Mouse (Mus musculus) liver (tissue): ENCODE data around the gene Bnip3.

Experiments
- DNase-seq: peaks from one replicate; pipeline ENCODE4 v3.0.0-alpha.2; 2020; ENCODE audit warnings: mixed read lengths

The Bnip3 gene

DNA sequence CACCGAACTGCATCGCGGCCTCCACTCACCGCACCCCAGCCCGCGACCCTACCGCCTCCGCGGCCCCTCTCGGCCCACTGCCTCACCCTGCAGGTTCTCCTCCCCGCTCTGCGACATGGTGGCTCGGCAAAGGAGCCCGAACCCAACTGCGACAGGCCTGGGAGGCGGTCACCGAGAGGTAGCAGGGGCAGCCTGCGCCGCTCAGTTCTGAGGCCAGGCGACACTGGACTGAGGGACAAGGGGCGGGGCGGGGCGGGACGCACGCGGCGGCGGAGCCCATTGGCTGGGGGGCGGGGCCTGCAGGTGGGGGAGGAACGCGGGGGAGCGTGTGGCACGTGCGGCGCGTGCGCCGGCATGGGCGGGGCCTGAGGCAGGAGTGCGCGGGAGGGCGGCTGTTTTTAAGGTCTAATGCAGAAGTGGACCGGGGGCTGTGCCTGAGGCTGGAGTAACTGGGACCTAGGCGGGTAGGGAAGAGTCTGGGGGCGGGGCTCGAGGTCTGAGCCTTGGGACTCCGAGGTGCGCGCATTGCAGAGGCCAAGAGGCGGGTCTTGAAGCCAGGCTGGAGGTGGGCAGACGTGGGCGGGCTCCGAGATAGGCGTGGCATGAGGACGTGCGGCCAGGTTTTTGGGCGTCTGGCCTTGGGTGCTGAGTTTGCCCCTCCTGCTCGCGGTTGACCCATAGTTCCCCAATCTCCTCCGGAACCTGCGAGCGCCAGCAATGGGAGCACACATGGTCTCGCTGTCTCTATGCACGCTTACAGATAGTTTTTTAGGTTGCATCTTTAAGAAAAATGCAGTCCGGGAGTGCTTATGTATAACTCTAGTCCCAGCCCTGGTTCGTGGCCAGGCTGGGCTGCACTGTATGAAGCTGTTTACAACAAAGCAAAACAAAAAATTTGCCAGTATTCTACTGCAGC, at the start of gene Bnip3:
Gene Bnip3, minus strand, starts transcription at position 243 of the 916 bp plus-strand sequence.
- DNase-seq = peak; percentile 96

DNA sequence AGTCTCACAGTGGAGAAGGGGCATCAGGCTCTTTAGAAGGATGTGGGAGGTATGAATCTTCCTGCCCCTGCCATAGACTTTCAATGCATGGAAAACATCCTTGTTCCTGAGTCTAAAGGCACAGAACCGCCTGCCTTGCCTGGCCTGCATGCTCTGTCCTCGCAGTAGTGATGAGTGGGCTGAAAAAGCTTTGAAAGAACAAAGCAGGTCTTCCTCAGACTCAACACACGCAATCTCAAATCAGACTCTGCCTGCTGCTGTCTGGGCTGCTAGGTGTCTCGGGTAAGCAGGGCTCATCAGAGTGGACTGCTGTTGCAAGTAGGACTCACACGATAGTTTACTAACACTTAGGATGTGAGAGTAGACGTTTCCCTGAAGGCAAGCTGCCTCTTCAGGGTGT, 47.8 kb upstream of the Bnip3 start:
- DNase-seq = no peak

DNA sequence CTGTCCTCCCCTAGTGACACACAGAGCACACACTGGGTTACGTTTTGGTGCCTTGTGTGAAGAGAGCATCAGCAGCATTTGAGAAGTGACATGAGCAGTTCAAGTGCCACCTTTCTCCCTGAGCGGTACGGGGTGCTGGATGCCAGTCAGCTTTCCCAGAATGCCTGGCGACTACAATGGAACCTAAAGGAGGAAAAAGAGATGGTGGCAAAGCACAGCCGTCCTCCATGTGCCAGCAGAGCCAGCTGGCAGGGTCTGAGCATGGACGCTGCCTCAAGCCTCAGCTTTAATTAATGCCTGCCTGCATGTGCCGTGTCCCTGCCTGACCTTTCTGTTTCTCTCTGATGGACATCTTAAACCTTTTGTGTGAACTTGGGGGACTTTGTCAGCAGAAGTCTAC, 46.5 kb upstream of the Bnip3 start:
- DNase-seq = no peak

DNA sequence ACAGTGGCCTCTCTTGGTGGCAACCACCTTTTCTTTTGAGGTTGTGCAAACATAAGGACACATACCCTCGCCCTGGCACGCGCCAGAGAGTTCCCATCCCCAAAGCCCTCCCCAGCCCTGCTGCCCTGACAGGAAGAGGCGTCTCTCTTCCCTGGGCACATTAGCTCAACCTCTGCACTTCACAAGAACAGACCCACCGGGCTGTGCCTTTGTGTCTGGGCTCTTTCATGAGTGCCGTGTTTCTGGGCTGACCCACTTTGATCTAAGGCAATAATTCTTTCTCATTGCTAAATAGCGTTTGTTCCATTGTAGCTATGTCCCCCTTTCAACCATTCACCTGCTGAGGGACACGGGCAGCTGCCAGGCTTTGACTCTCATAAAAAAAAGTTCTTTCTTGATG, 39.0 kb upstream of the Bnip3 start:
- DNase-seq = no peak

DNA sequence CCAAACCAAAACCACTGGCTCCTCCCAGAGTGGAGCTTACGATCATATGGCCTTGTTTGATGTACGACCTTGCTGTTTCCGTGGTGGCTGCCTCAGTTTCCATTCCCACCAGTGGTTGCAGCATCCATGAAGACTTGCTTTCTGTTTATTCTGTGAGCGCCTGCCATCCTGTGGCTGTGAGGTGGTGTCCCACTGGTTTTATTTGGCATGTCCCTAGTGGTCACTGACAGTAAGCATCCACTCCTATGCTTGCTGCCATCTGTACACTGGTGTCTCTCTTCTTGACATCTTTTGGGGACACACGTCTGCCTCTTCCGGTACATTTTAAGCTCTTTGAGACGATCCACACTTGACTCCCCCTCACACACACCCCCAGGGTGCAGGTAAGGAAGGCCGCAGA, 38.4 kb upstream of the Bnip3 start:
- no peak for DNase-seq

DNA sequence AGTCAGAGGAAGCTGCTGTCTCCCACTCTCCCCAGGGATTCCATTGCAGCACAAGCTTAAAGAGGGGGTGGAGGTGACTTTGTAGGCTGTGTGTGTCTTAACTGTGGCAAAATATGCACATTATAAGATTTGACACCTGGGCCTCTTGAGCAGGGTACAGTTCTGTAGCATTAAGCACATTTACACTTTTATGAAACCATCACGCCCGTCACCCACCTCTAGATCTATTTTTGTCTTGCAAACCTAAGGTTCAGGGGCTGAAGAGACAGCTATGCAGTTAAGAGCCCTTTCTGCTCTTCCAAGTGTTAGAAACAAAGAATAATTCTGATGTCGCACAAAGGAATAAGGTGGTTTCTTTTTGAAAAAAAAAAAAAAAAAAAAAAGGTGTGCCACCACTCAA, 36.3 kb upstream of the Bnip3 start:
- DNase-seq = no peak

DNA sequence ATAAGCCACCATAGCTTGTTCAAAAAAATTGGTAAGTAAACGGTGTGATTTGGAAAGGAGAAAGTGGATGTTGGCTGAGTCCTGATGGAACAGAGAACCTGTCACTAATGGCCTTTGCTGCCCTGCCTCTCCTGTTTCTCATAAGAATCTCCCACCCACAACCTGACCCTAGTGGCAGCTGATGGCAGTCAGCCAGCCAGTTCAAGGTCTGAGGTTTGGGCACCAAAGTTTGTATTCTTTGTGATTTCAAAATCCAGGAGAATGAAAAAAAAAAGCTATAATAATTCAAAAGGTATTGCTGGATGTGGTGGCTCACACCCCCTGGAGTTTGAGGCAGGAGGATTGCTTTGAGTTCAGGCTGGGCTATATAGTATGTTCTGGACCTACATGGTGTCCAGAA, 33.0 kb upstream of the Bnip3 start:
- no peak for DNase-seq

DNA sequence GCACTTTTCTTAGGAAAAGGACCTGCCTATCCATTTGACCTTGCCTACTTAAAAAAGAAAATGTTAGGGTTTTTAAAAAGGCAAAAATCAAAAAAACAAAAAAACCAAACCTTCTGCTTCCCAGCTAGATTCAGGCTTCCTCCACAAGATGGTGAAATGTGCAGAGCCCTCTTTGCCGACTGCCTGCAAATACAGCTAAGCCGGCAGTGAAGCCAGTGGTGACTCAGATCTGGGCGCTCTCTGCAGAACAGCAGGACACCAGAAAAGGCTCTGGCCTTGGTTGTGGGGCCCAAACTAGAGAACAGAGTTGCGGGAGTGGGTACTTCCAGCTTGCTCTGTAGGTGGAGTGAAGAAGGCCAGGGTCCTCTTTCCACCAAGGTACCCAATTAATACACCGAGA, 32.3 kb upstream of the Bnip3 start:
- no peak for DNase-seq

DNA sequence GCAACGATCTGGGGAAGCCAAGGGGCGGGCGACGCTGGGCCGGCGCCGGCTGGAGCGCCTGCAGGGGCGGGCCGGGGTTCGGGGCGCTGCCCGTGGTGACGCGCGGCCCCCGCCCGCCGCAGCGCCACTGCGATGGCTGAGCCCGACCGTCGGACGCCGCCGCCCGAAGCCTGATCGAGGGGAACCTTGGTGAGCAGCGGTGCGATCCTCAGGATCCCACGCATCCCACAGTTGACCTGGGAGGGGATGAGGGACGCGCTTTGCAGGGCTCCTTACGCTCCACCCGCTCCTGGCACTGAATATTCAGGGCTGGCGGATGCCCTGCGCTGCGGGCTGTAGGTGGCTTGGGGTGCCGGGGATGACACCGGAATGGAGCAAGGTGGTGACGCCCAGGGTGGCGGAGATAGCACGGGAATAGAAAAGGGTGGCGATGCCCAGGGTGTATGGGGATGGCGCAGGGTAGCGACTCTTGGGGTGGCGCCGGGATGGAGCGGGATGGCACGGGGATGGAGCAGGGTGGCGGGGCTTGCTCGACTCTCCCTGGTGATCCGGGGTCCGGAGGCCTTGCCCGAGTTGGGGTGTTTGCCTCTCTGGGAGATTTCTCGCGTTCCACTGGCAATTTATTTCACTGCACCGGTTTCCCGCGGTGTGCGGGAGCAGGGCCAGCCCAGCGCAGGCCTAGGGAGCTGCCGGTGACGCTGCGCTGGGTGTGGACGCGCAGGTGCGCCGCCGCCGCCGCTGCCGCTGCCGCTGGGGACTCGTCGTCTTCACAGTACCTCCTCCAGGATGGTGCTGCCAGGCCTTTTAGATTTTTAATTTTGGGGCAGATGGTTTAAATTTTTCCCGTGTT, 31.5 kb upstream of the Bnip3 start, which contains the start of gene Jakmip3:
Gene Jakmip3, plus strand, starts transcription at position 119 of the 850 bp plus-strand sequence.
- DNase-seq = no peak

DNA sequence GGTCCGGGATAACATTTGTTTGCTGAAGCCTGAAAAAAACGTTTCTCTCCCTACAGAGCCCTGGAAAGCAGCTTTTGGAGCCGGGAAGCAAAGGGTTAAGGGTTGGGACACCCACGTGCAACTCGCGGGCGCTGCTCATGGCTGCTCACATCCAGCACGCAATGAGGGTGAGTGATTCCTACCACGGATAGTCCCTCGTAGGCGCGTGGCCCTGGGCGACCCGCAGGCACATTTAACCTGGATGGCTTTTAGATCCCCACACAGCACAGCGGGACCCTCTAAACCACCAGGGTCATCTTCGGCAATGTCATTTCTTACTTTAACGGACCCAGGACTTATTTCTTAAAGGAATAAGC, 30.9 kb upstream of the Bnip3 start:
- DNase-seq = no peak

DNA sequence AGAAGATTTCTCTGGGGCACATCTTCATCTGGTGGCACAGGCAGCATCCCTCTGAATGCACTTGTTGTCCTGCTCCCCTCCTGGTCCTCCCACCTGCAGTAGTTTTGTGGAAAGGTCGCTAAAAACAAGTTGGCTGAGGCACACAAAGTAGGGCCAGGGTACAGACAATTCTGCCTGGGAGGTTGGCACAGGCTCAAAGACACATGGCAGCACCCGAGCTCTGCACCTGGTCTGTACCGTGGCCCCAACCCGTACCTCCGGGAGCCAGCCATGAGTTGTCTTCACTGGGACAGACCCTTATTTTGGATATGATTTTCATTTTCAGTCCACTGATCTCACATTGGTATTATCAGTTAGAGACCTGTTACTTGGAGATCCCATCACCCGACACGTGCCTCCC, 29.7 kb upstream of the Bnip3 start:
- DNase-seq = no peak

DNA sequence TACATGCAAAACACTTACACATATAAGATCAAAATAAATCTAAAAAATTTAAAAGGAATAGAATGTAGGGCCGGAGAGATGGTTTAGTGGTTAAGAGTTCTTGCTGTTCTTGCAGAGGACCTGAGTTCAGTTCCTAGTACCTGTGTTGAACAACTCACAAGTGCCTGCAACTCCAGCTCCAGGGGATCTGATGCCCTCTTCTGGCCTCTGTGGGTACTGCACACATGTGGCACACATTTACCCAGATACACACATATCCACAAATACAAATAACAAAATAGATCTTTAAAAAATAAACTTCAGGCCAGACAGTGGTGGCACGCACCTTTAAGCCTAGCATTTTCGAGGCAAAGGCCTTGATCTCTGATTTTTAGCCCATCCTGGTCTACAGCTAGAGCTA, 25.2 kb upstream of the Bnip3 start:
- no peak for DNase-seq

DNA sequence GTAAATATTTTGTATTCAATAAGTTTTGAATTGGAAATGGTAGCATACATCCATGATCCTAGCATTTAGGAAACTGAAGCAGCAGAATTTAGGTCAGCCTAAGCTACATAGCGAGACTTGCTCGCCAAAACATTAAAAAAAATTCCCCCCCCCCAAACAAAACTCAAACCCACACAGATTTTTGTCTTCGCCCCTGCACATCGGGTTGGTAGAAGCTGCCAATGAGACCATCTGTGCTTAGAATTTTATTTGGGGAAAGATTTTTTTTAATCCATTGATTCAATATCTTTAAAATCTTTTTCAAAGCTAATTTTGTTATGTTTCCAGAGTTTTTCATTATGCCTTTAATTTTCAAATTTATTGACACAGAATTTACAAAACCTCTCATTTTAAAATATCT, 19.1 kb upstream of the Bnip3 start:
- no peak for DNase-seq

DNA sequence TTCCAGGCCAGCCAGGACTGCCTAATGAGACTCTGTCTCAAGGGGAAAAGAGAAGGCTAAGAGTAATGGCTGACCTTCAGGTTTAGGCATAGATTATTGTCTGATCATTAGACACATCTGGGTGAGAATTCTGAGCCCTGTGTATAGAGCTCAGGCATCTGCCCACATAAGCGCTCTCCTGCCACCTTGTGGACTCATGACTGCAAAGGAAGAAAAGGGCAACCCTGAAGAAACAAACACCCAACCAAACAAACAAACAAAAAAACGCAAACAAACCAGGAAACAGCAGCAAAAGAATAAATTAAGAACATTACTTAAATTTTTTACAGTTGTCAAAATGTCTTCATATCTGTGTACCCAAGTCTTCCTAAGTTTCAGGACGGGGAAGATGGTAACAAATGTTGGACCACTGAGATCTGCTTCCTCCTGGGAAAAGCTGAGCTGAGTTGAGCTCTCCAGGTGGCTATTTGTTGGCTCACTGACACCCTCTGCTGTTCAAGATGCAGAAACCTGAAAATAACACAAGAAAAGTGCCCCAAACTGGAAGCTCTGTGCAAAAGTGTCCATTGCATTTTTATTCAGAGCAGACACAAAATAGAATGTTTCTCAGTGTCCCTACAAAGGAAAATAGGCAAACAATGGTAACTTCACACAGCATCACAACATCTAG, 14.6 kb upstream of the Bnip3 start:
- peak; percentile 35 for DNase-seq

DNA sequence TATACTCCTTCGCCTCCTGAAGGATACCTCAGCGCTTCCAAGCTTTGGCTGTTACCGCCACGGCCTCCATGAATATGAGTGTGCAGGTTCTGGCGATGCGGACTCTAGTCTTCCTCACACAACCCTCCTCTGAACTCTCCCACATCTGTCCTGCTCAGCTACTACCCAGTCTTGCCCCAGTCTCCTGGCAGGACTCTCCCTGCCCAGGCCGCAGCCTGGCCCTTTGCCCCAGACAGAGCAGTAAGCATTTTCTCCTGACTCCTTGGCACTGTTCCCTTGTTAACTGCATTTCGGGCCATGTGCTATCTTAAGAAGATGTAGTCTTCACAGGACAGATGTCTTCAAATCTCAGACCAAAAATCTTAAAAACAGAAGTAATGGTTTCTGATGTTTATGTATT, 12.3 kb upstream of the Bnip3 start:
- no peak for DNase-seq

DNA sequence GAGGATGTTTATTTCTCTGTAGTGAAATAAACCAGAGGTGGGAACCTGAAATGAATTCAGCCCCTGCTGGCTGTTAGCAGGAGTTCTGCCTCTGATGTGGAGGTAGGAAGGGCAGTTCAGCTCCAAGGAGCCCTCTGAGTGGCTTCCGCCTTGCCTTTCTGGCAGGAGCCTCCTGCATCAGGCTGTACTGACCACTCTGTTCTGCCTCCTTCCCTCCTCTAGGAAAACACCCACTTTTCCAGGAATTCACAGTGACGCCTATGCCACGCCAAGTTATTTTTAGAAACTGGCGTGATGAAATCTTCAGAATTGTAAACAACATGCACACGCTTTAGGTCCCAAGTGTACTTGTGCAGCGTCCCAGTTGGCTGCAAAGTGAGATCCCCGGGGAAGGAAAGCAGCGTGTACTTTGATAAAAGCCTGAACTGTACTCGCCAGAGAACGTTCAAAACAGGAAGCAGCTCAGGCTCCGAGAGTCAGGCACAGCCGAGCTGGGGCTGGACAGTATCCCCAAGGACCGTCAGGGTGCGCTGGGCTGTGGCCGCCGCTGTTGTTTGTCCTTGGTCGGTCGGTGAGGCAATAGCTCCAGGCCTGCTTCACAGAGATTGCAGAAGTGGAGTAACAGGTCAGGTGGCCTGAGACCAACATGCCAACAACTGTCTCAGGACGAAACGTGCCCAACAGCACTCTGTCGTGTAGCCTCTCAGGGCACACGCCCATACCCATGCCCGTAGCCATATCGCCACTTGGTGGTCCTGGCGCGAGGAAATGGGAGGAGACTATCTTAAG, 10.0 kb upstream of the Bnip3 start:
- DNase-seq = peak; percentile 62

DNA sequence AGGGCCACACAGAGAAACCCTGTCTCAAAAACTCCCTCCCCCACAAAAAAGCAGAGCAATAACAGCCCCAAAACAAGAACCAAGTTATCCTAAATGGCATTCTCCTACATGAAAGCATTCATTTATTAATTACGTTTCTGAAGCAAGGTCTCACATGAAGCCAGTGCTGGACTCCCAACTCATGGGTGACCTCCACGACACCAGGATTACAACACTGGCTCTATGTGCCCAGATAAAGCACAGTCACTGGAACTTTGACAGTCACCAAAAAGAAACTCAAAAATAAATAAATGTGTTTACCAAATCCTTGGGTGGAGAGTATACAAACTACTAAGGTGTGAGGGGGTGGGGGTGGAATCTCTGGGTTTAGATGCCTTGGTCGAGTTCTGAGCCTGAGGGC, 4.3 kb upstream of the Bnip3 start:
- no peak for DNase-seq

DNA sequence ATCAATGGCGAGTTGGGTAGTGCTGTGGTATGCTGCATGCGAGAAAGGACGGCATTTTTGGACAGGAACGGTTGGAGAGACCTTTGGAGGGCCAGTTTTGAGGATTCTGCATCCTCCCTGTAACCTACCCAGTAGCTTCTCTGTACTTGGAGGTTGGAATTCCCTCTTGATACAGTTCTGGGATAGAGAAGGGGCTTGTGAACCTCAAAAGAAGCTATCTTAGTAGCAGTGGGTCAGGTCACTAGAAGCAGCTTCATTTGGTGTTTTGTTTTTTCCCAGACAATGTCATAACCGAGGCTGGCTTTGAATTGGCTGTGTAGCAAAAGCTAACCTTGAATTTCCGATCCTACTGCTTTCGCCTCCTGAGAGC, 859 bp upstream of the Bnip3 start:
- no peak for DNase-seq

DNA sequence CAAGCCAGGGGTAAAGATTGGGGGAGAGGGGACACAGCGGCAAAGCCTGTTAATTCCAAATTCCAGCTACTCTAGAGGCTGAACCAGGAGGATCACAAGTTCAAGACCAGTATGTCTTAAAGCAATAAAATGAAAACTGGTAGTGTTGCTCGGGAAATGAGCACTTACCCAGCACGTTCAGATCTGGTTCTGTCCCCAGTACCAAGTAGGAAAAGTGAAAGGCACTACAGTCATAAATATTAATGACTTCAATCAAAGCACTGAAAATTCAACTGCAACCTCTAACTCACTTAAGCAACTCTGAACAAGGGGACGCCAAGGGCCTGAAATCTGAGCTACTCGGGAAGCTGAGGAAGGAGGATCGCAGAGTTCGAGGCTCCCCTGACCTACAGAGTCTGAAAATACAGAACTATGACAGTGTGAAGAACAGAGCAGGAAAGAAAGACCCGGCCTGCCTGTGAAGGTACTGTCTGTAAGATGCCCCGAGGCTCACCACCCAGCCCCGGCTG, 497 bp downstream of the Bnip3 start:
- DNase-seq = no peak

DNA sequence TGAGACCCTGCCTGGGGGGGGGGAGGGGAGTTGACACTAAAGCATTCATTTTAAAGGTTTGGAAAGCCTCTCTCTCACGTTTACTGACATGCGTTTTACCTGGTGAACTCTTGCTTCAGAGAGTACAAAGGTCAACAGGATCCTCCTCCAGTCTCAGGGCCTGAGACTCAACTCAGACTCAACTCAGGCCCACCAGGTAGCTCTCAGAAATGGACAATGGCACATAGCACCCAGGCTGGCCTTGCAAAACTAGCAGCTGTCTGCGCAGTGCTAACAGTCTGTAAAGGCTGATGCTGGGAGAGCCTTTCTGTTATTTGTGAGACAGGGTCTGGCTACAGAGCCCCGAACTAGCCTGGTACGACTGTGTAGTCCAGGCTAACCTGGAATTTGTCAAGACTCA, 1.3 kb downstream of the Bnip3 start:
- no peak for DNase-seq

DNA sequence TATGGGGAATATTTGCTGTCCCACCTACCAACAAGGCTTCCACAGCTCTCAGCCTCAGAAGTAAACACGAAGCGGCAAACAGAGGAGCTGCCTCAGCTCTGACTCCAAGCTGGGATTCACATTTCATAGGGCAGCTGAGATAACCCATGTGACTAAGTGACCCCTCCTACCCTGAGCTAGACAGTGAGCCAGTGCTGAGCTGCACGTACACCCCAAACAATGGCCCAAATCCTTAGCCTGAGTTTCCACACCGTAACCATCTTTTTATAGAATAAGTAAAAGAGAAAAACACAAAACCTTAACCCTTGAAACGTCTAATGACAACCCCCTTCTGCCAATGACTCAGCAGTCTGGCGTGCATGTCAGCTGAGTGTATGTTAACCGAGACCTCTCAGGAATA, 2.3 kb downstream of the Bnip3 start:
- peak; percentile 51 for DNase-seq

DNA sequence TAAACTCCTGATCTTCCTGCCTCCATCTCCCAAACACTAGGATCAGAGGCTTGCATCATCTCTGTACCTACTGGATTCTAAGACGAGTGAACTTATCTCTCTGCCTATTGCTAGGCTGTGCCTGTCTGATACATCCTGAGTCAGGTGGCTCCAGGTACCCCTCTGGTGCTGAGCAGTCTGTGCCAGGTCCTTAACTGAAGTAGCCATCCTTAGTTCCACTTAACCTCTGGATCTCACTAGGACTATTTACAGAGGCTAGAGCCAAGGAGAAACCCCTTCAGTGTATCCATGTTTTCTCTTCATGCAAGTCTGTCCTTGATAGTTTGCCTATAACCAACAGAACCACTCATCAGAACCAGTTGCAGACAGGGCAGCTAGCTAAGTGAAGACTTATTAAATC, 2.9 kb downstream of the Bnip3 start:
- DNase-seq = no peak
